Mouse (Mus musculus) midbrain, embryonic 16.5 days (tissue): ENCODE results near the gene Gps1. TPM values are rescaled to one million over a fixed set of nuclear protein-coding genes. Genes with fewer than 3 reads are reported as not detected.
"Not testable (repeated sequence)": the region's sequence is repeated elsewhere in the genome, so short reads cannot be mapped to it uniquely, and the experiment has no call there.

ENCODE experiments used
- ATAC-seq: fragments of 200-750 bp; cut with Nextera tagmentation; 2 replicates; pipeline ENCODE4 v1.8.0; 2017; ENCODE audit warnings: moderate TSS enrichment
- H3K27ac ChIP-seq: fragments of 300-500 bp; sonication (generic); 2 replicates; pipeline ENCODE4 v1.5.1; 2014; ENCODE audit warnings: mild to moderate bottlenecking, low read length, mixed read lengths
- H3K27me3 ChIP-seq: fragments of 300-500 bp; sonication (generic); 2 replicates; pipeline ENCODE4 v1.6.1; 2014; ENCODE audit warnings: low read depth, low read length, mixed read lengths; ENCODE audit not compliant: control insufficient read depth, insufficient read depth
- H3K36me3 ChIP-seq: fragments of 300-500 bp; sonication (generic); 2 replicates; pipeline ENCODE4 v1.6.1; 2014; ENCODE audit warnings: mild to moderate bottlenecking, low read length, moderate library complexity, mixed read lengths; ENCODE audit not compliant: control insufficient read depth, insufficient read depth
- H3K4me1 ChIP-seq: fragments of 300-500 bp; sonication (generic); 2 replicates; pipeline ENCODE4 v1.6.1; 2014; ENCODE audit warnings: mild to moderate bottlenecking, low read length, mixed read lengths; ENCODE audit not compliant: control insufficient read depth, insufficient read depth
- H3K4me2 ChIP-seq: fragments of 300-500 bp; sonication (generic); 2 replicates; pipeline ENCODE4 v1.6.1; 2014; ENCODE audit warnings: mild to moderate bottlenecking, low read length, mixed read lengths
- H3K4me3 ChIP-seq: fragments of 300-500 bp; sonication (generic); 2 replicates; pipeline ENCODE4 v1.5.1; 2014; ENCODE audit warnings: low read depth, mild to moderate bottlenecking, low read length, moderate library complexity, mixed read lengths
- H3K9ac ChIP-seq: fragments of 300-500 bp; sonication (generic); 2 replicates; pipeline ENCODE4 v1.6.1; 2014; ENCODE audit warnings: low read depth, low read length, mixed read lengths
- H3K9me3 ChIP-seq: fragments of 300-500 bp; sonication (generic); replicated peaks from 2 replicates; pipeline ENCODE4 v1.6.1; 2014; ENCODE audit warnings: mild to moderate bottlenecking, low read length, mixed read lengths; ENCODE audit not compliant: control insufficient read depth, poor library complexity, severe bottlenecking
- WGBS: fragments of 180-500 bp; shearing (Covaris S2); extraction: QIAGEN DNeasy Blood & Tissue Kit; methylation state at CpG from one replicate; pipeline ENCODE4 v1.1.7; 2014; 5-methylcytosine and 5-hydroxymethylcytosine counted together
- polyA plus RNA-seq: library from polyadenylated mRNA; unstranded; fragments of >200 nt; fragmentation: Nextera tagmentation; extraction: Ambion mirVana; gene quantifications from 2 replicates; pipeline ENCODE4 v1.2.1, GENCODE M21; 2015

Gene Gps1
- polyA plus RNA-seq, 1 experiment from 2014 or later, result 288 TPM

DNA sequence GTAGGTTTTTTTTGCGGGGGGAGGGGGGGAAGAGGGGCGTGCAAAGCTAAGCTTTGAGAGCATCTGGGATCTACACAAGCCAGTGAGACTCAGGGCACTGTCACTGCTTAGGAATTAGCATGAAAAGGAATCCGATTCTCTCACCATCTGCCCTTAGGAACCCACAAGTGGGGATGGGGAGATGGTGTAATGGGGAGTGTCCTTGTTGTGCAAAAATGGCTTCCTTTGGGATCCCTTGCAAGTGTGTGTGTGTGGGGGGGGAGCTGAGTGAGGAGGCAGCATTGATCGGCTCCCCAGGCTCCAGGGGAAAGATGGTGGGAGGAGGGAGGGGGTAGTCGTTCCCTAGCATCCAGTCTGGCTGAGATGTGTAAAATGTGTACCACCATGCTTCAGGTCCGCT, 6.9 kb upstream of the Gps1 start:
- Histone ChIP-seq H3K4me1 (no peaks in the 10 kb centered on the region; the same call in 1 of the 2 replicates), H3K9ac (no peak overlapping the region), H3K4me2 (no peak overlapping the region), H3K27ac (no peak overlapping the region), H3K4me3 (no peak overlapping the region), H3K36me3 (peaks cover 13% of the 10 kb centered on the region; the same call in 1 of the 2 replicates), H3K9me3 (no peaks in the 10 kb centered on the region), H3K27me3 (no peaks in the 10 kb centered on the region)
- 27% methylated on average over 6 of the region's 6 CpGs for WGBS
- ATAC-seq, result no peak

DNA sequence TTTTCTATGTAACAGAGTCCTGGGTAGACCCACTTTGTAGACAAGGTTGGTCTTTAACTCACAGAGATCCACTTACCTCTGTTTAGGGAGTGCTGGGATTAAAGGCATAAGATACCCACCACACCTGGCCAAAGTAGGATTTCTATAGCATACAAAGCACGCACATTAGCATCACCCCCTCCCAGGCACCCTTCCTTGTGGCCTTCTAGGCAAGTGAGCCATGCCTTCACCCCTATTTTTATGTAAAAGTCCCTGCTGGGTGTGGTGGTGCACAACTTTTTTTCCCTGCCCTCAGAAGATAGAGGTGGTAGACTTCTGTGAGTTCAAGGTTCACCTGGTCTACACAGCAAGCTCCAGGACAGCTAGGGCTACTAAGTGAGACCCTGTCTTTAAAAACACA, 4.2 kb upstream of the Gps1 start:
- 74% methylated on average over 1 of the region's 1 CpGs for WGBS
- peaks cover 10% of the 10 kb centered on the region for H3K4me1 ChIP-seq
- no peak overlapping the region for H3K27ac ChIP-seq
- no peak overlapping the region for H3K4me2 ChIP-seq
- no peak overlapping the region for H3K4me3 ChIP-seq
- H3K27me3 ChIP-seq, result no peaks in the 10 kb centered on the region
- no peak overlapping the region for H3K9ac ChIP-seq
- peaks cover 13% of the 10 kb centered on the region; the same call in 1 of the 2 replicates for H3K36me3 ChIP-seq
- H3K9me3 ChIP-seq, result no peaks in the 10 kb centered on the region
- ATAC-seq, result no peak

GRCm38 (mm10) chr11:120781361-120781760, 2.7 kb upstream of the Gps1 start:
- H3K9ac ChIP-seq, H3K4me2 ChIP-seq, H3K27ac ChIP-seq, H3K4me3 ChIP-seq, ATAC-seq, H3K27me3 ChIP-seq, H3K9me3 ChIP-seq: not testable (repeated sequence)
- Histone ChIP-seq H3K4me1 (peaks cover 19% of the 10 kb centered on the region), H3K36me3 (peaks cover 13% of the 10 kb centered on the region; the same call in 1 of the 2 replicates)
- 95% methylated on average over 6 of the region's 6 CpGs for WGBS

DNA sequence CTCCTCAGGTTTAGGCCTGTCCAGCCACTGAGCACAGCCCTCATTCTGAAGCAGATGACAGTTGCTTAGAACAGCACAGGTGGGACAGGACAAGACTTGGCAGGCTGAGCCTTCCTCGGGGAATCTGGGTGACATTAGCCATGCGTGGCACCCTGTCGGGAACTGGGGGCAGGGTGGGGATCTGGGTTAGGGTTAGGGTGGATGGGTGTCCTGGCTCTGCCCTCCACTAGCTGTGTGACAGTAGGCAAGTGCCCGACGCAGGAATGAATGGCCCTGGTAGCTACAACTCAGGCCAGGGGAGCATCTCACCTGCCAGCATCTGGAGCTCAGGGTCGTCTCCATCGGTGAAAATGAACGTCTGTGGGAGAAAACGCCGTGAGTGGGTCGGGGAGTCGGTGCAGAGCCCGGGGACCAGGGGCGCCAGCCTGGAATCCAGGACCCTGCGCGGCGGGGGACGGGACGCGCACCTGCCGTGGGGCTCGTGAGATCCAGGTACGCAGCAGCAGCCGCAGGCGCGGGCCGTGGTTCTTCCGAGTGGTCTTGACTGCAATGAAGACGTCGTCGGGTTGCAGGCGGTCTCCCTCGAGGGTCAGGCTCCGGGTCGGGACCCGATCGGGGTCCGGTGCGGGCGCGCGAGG, 527 bp upstream of the Gps1 start:
- Histone ChIP-seq H3K27ac (peak overlapping the region; percentile 70), H3K36me3 (peaks cover 25% of the 10 kb centered on the region; the same call in 1 of the 2 replicates), H3K4me2 (peak overlapping the region; percentile 80), H3K9ac (peak overlapping the region; percentile 96), H3K4me1 (peaks cover 19% of the 10 kb centered on the region), H3K4me3 (peak overlapping the region; percentile 66), H3K27me3 (no peaks in the 10 kb centered on the region), H3K9me3 (no peaks in the 10 kb centered on the region)
- ATAC-seq, result peak; percentile 22
- WGBS, result 2% methylated on average over 42 of the region's 42 CpGs

GRCm38 (mm10) chr11:120785145-120785544, 1.1 kb downstream of the Gps1 start:
- Histone ChIP-seq H3K27me3 (no peaks in the 10 kb centered on the region), H3K36me3 (peaks cover 33% of the 10 kb centered on the region), H3K4me2 (peak overlapping the region; percentile 92), H3K4me3 (peak overlapping the region; percentile 66), H3K9ac (peak overlapping the region; percentile 96), H3K9me3 (no peaks in the 10 kb centered on the region), H3K4me1 (peaks cover 19% of the 10 kb centered on the region), H3K27ac (no peak overlapping the region; the same call in 1 of the 2 replicates)
- ATAC-seq, result no peak
- WGBS, result 35% methylated on average over 9 of the region's 9 CpGs

DNA sequence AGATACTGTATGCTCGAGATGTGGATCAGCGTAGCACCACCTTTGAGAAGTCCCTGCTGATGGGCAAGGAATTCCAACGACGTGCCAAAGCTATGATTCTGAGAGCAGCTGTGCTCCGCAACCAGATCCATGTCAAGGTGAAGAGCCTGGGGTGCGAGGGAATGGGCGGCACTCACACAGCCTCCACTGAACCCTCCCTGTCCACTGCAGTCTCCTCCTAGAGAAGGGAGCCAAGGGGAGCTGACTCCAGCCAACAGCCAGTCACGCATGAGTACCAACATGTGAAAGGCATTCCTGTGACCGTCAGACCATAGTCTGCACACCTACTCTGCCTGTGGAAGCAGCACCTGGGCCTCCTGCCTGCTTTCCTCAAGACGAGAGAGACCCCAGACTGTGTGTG, 4.4 kb downstream of the Gps1 start:
- H3K9me3 ChIP-seq, H3K9ac ChIP-seq, H3K4me3 ChIP-seq, ATAC-seq, H3K4me2 ChIP-seq, H3K27ac ChIP-seq, H3K27me3 ChIP-seq: not testable (repeated sequence)
- whole genome bisulfite sequencing, result 88% methylated on average over 9 of the region's 10 CpGs
- H3K36me3 ChIP-seq, result peaks cover 39% of the 10 kb centered on the region
- peaks cover 11% of the 10 kb centered on the region for H3K4me1 ChIP-seq

DNA sequence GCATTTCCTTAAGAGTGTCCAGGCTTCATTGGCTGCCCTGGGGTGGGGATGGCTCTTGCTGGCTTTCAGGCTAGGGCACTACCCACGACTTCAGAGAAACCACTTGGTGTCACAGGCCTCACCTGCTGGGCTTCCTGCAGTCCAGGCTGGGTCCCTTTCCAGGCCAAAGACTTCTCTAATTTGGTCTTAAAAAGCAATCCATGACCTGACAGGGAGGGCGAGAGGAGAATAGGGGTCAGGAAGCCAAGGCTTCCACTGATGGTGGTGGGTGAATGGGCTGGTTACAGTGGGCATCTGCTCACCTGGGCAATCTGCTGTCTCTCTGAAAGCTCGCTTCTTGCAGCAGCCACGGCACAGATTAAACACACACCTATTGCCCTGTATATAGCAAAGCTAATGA, 5.3 kb downstream of the Gps1 start:
- Histone ChIP-seq H3K4me2 (no peak overlapping the region), H3K27me3 (no peaks in the 10 kb centered on the region), H3K27ac (no peak overlapping the region), H3K9me3 (no peaks in the 10 kb centered on the region), H3K4me1 (peaks cover 10% of the 10 kb centered on the region), H3K9ac (no peak overlapping the region), H3K36me3 (peaks cover 42% of the 10 kb centered on the region), H3K4me3 (no peak overlapping the region)
- ATAC-seq, result no peak
- 92% methylated on average over 4 of the region's 4 CpGs for WGBS

GRCm38 (mm10) chr11:120789810-120790209, 5.7 kb downstream of the Gps1 start:
- H3K36me3 ChIP-seq, result peaks cover 42% of the 10 kb centered on the region
- no peak overlapping the region for H3K9ac ChIP-seq
- H3K4me2 ChIP-seq, result no peak overlapping the region
- no peaks in the 10 kb centered on the region for H3K9me3 ChIP-seq
- H3K27ac ChIP-seq, result no peak overlapping the region
- no peaks in the 10 kb centered on the region for H3K27me3 ChIP-seq
- peaks cover 12% of the 10 kb centered on the region for H3K4me1 ChIP-seq
- no peak overlapping the region for H3K4me3 ChIP-seq
- WGBS, result 91% methylated on average over 3 of the region's 3 CpGs
- no peak for ATAC-seq

- no peak overlapping the region for H3K4me3 ChIP-seq
- no peaks in the 10 kb centered on the region for H3K27me3 ChIP-seq
- ATAC-seq, result no peak
- peaks cover 13% of the 10 kb centered on the region for H3K4me1 ChIP-seq
- no peak overlapping the region for H3K4me2 ChIP-seq
- no peak overlapping the region for H3K27ac ChIP-seq
- H3K9me3 ChIP-seq, result no peaks in the 10 kb centered on the region
- peaks cover 32% of the 10 kb centered on the region for H3K36me3 ChIP-seq
- H3K9ac ChIP-seq, result no peak overlapping the region
- 95% methylated on average over 9 of the region's 9 CpGs for WGBS
These were observed 8.6 kb downstream of the Gps1 start for GRCm38 (mm10) chr11:120792652-120793051.
